Mouse (Mus musculus) liver, adult 2 months (tissue): ENCODE data around the gene Elovl6. TPM values are rescaled to one million over a fixed set of nuclear protein-coding genes. Genes with fewer than 3 reads are reported as not detected.

Source experiments
- DNase-seq: peaks from one replicate; pipeline ENCODE4 v3.0.0-alpha.2; 2011; ENCODE audit warnings: low read depth, low spot score; ENCODE audit errors: extremely low read depth
- H3K27ac ChIP-seq: fragments of 200-500 bp; replicated peaks from 2 replicates; pipeline ENCODE4 v1.5.1; 2012; ENCODE audit warnings: low read depth, mild to moderate bottlenecking, control low read depth, inconsistent platforms, low read length; ENCODE audit not compliant: insufficient read depth
- H3K27me3 ChIP-seq: fragments of 200-500 bp; 2 replicates; pipeline ENCODE4 v1.6.1; 2012; ENCODE audit warnings: mild to moderate bottlenecking, moderate library complexity, low read length, inconsistent platforms; ENCODE audit not compliant: control insufficient read depth, insufficient read depth
- H3K36me3 ChIP-seq: fragments of 200-500 bp; 2 replicates; pipeline ENCODE4 v1.6.1; 2012; ENCODE audit warnings: low read length, inconsistent platforms; ENCODE audit not compliant: control insufficient read depth, insufficient read depth
- H3K4me1 ChIP-seq: fragments of 200-500 bp; 2 replicates; pipeline ENCODE4 v1.6.1; 2011; ENCODE audit warnings: low read length; ENCODE audit not compliant: control insufficient read depth, insufficient read depth
- H3K4me3 ChIP-seq: fragments of 200-500 bp; 2 replicates; pipeline ENCODE4 v1.5.1; 2011; ENCODE audit warnings: low read depth, mild to moderate bottlenecking, control low read depth, low read length, moderate library complexity; ENCODE audit not compliant: insufficient read depth
- H3K79me2 ChIP-seq: fragments of 200-500 bp; 2 replicates; pipeline ENCODE4 v1.6.1; 2012; ENCODE audit warnings: inconsistent platforms, mild to moderate bottlenecking, low read length, moderate library complexity; ENCODE audit not compliant: control insufficient read depth, insufficient read depth
- H3K9ac ChIP-seq: fragments of 200-500 bp; 2 replicates; pipeline ENCODE4 v1.6.1; 2012; ENCODE audit warnings: low read depth, mild to moderate bottlenecking, control low read depth, inconsistent platforms, low read length
- CTCF ChIP-seq: fragments of 200-500 bp; IDR thresholded peaks from 2 replicates; pipeline ENCODE4 v1.5.1; 2011; ENCODE audit warnings: low read depth, low read length, control low read depth
- POLR2A ChIP-seq: fragments of 200-500 bp; IDR thresholded peaks from 2 replicates; pipeline ENCODE4 v1.6.1; 2011; ENCODE audit warnings: low read length, control low read depth; ENCODE audit not compliant: insufficient read depth; ENCODE audit errors: extremely low read depth
- WGBS: fragments of 180-500 bp; shearing (Covaris S2); methylation state at CpG from one replicate; pipeline ENCODE4 v1.1.7; 2018; 5-methylcytosine and 5-hydroxymethylcytosine counted together
- polyA plus RNA-seq: library from polyadenylated mRNA; depleted of rRNA; stranded (reverse); fragments of >200 nt; gene quantifications from 2 replicates; pipeline ENCODE4 v1.2.3, GENCODE M21; 2012
- total RNA-seq: library from RNA; depleted of rRNA; stranded (reverse); fragments of >200 nt; gene quantifications from 2 replicates; pipeline ENCODE4 v1.2.3, GENCODE M21; 2014

Gene Elovl6
- total and polyA plus RNA-seq, 2 experiments, result 44.3 to 70.5 TPM

DNA sequence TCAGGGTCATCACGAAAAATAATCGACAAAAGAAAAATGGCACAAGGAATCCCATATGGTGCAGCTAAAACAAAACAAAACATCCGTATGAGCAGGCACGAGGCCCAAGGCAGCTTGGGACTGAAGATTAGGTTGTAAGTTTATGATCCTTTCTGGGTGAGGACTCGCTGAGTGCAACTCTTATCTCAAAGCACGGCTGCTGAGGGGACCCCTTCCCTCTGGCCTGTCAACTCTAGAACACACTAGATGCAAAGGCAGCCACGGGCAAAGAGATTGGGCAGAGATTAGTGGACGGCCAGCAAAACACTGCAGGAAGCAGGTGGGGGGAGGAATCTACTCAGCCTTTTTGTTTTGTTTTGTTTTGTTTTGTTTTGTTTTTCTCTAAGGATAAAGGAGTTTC is 101.4 kb downstream of the Elovl6 start:
- H3K36me3 ChIP-seq, result peaks cover 54% of the 10 kb centered on the region
- no peak overlapping the region for H3K4me3 ChIP-seq
- no peaks in the 10 kb centered on the region for H3K79me2 ChIP-seq
- DNase-seq, result no peak
- no peaks in the 10 kb centered on the region for H3K27me3 ChIP-seq
- WGBS, result 69% methylated on average over 8 of the region's 8 CpGs
- H3K4me1 ChIP-seq, result peaks cover 4% of the 10 kb centered on the region; the same call in 1 of the 2 replicates
- no peak for TF ChIP-seq CTCF
- TF ChIP-seq POLR2A, result no peak
- H3K9ac ChIP-seq, result no peak overlapping the region
- H3K27ac ChIP-seq, result no peak overlapping the region

DNA sequence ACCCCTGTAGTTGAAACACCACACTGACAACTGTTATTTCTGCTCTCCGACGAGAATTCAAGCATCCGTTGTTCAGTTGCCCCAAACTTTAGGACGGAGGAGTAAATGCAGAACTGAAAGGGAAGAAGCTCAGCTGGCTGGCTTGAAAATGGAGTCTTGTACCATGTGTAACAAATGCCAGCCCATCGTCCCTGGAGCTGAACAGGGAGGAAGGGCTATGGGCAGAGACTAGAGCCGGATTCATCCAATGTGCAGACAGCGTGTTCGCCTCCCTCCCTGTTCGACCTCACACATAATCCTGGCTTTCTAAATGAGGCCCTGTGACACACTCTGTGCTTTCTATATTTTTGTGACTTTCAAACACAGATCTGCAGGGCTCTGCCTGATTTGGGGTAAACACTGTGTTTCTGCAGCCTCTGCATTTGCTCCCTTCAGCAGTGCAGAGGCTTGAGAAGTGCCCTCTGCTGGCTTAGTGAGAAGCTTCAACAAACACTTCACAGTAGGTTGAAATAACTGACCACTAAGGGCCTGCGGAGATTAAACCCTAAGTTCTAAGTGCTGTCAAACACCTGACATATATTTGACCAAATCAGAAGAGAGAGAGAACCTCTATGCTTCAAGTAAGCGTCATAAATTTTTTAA is 102.2 kb downstream of the Elovl6 start:
- Histone ChIP-seq H3K9ac (no peak overlapping the region), H3K79me2 (no peaks in the 10 kb centered on the region), H3K4me1 (peaks cover under 1% of the 10 kb centered on the region; the same call in 1 of the 2 replicates), H3K27ac (no peak overlapping the region), H3K4me3 (no peak overlapping the region), H3K36me3 (peaks cover 47% of the 10 kb centered on the region), H3K27me3 (no peaks in the 10 kb centered on the region)
- DNase-seq, result no peak
- 90% methylated on average over 11 of the region's 11 CpGs for WGBS
- TF ChIP-seq POLR2A (no peak), CTCF (peak; percentile 16; the same call in 1 of the 2 replicates)

GRCm38 (mm10) chr3:129637446-129637845 is 105.3 kb downstream of the Elovl6 start:
- Histone ChIP-seq H3K79me2 (no peaks in the 10 kb centered on the region), H3K27ac (no peak overlapping the region)

GRCm38 (mm10) chr3:129639701-129640100 is 107.5 kb downstream of the Elovl6 start:
- H3K4me3 ChIP-seq, result no peak overlapping the region
- no peaks in the 10 kb centered on the region for H3K27me3 ChIP-seq
- TF ChIP-seq POLR2A (no peak), CTCF (no peak)
- peaks cover 11% of the 10 kb centered on the region for H3K36me3 ChIP-seq
- H3K79me2 ChIP-seq, result no peaks in the 10 kb centered on the region
- DNase-seq, result no peak
- 73% methylated on average over 5 of the region's 5 CpGs for WGBS
- H3K27ac ChIP-seq, result no peak overlapping the region
- no peaks in the 10 kb centered on the region for H3K4me1 ChIP-seq
- H3K9ac ChIP-seq, result no peak overlapping the region

More at GRCm38 (mm10) chr3:129637446-129637845, 105.3 kb downstream of the Elovl6 start:
- H3K9ac ChIP-seq, result no peak overlapping the region
- TF ChIP-seq CTCF, result no peak
- TF ChIP-seq POLR2A, result no peak
- H3K4me3 ChIP-seq, result no peak overlapping the region
- H3K36me3 ChIP-seq, result peaks cover 20% of the 10 kb centered on the region
- no peak for DNase-seq
- 96% methylated on average over 6 of the region's 6 CpGs for WGBS
- no peaks in the 10 kb centered on the region for H3K4me1 ChIP-seq
- no peaks in the 10 kb centered on the region for H3K27me3 ChIP-seq

GRCm38 (mm10) chr3:129640211-129641000 is 108.3 kb downstream of the Elovl6 start:
- TF ChIP-seq POLR2A (no peak), CTCF (no peak)
- no peaks in the 10 kb centered on the region for H3K27me3 ChIP-seq
- no peak for DNase-seq
- H3K9ac ChIP-seq, result no peak overlapping the region
- H3K4me3 ChIP-seq, result no peak overlapping the region
- no peak overlapping the region for H3K27ac ChIP-seq
- peaks cover 8% of the 10 kb centered on the region for H3K36me3 ChIP-seq
- no peaks in the 10 kb centered on the region for H3K79me2 ChIP-seq
- WGBS, result 83% methylated on average over 10 of the region's 10 CpGs
- no peaks in the 10 kb centered on the region for H3K4me1 ChIP-seq

- Histone ChIP-seq H3K9ac (no peak overlapping the region), H3K27me3 (no peaks in the 10 kb centered on the region), H3K4me1 (no peaks in the 10 kb centered on the region), H3K79me2 (no peaks in the 10 kb centered on the region), H3K4me3 (no peak overlapping the region), H3K27ac (no peak overlapping the region), H3K36me3 (no peaks in the 10 kb centered on the region)
- 89% methylated on average over 7 of the region's 7 CpGs for WGBS
- DNase-seq, result no peak
- TF ChIP-seq CTCF (no peak), POLR2A (no peak)
Measured at GRCm38 (mm10) chr3:129641621-129642020, 109.5 kb downstream of the Elovl6 start.
